Mouse (Mus musculus) kidney, adult 2 months (tissue): ENCODE data around the gene Amfr.

Experiments used
- CTCF ChIP-seq: fragments of 200-500 bp; conservative IDR thresholded peaks from 2 replicates; pipeline ENCODE4 v1.5.1; 2011; ENCODE audit warnings: low read depth, mild to moderate bottlenecking, control low read depth, low read length, moderate library complexity, mixed read lengths; ENCODE audit not compliant: insufficient read depth, insufficient read length
- POLR2A ChIP-seq: fragments of 200-500 bp; IDR thresholded peaks from one replicate; pipeline ENCODE4 v1.6.1; 2011; ENCODE audit warnings: low read depth, low read length, control low read depth

DNA sequence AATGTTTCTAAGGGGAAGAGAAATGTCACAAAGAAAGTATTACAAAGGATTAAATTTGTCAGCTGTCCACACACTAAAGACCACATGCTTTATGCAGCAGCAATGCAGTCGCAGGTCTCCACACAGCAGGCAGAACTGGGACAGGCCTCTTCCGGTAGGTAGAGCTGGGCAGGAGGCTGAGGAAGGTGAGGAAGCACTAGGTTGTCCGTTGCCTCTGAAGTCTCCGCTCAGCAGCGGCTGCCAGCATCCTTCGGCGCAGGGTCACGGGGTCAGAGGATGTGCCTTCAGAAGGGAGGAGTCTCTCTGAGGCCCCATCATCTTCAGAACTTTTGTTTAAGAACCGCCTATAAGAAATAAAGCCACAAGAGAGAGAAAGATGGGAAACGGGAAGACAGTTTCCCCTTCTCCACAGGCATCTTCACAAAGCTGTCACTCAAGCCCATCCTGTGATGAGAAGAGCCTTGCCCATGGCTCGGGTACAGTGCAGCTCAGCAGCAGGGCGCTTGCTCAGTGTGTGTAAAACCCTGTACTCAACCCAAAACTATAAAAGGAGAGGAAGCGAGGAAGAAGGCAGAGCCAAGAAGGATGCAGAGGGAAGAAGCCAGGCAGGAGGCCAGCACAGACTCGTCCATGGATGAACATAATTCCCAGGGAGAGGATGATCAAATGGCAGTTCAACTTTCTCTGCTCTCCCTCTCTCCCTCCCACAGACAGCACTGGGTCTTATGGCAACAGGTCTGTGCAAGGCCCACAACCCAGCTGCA, 39.5 kb downstream of the Amfr start:
- no peak for TF ChIP-seq POLR2A
- no peak for TF ChIP-seq CTCF
